Mouse (Mus musculus) testis, adult 2 months (tissue): ENCODE measurements at regions not wholly inside any gene's neighbourhood (a gene's known extent, or its start where the extent isn't known, plus 50 kb on each side); places are given as distances from the start of the nearest gene placed in this dataset.

ENCODE experiments used
- CTCF ChIP-seq: fragments of 200-500 bp; IDR thresholded peaks from 2 replicates; pipeline ENCODE4 v1.5.1; 2012; ENCODE audit warnings: low read depth, mild to moderate bottlenecking, inconsistent platforms, low read length, moderate library complexity; ENCODE audit not compliant: control insufficient read depth, insufficient read depth, insufficient replicate concordance
- POLR2A ChIP-seq: fragments of 200-500 bp; IDR thresholded peaks from 2 replicates; pipeline ENCODE4 v1.6.1; 2012; ENCODE audit warnings: low read depth, mild to moderate bottlenecking, inconsistent platforms, low read length, moderate library complexity; ENCODE audit not compliant: control insufficient read depth

DNA sequence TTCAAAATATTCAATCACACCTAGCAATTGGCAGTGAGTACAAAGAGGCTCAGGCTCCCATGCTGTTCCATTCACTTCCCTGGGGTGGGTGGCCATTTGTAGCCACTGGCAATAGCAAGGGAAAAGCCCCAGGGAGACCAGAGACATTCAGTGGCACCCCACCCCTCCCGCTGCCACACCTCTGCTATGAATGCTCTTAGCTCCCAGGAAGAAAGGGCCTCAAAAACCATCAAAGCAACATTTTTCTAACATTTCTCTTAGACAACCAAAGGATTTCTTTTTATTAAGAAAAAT is 152.2 kb downstream of the Gm11361 start:
- TF ChIP-seq CTCF (no peak), POLR2A (no peak)
